In the genomic region with DNA sequence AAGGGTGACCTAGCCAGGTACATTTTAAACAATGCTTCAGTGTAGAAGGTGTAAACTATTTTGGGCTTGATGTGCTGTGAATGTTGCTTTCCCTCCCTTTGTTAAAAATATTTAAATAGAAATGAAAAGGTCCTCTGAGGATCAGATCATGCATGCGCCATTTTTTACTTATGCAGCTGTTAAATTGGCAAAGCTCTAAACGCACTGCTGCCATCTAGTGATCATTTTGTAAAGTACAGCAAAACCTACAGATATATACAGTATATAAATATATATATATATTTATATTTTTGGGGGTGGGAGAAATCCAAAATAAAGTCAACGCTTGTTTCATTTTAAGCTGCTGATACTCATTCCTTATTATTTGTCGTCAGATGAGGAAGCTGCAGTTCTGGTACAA, we compare ENCODE assay signal across 8 mouse cellular contexts.
DNase-seq lines count a peak whose midpoint lies in the region; ATAC-seq lines count a peak whose summit lies in the region.

No protein-coding gene starts in this region.

- ATAC-seq in erythroblast, adult 5-6 weeks (replicated peaks; ENCODE audit: low FRiP score, poor library complexity, severe bottlenecking): 0 out of 2 replicates have a peak, but pooled peaks have one; percentile 47
- peak; percentile 61 for ATAC-seq in neutrophil, adult 5-6 weeks (ENCODE audit: extremely low read depth, insufficient number of reproducible peaks, low FRiP score, poor library complexity, severe bottlenecking)

- intact Hi-C loops in gastrocnemius, postnatal 36 days (cut with DNase I): loop anchor here (2.0 to 5.0 kb wide), 2 partner anchors 73 to 110 kb away; no protein-coding TSS in a partner anchor

- peak; percentile 51 for DNase-seq in adrenal gland, postnatal 10 days
- no peak for DNase-seq in adrenal gland, postnatal 4 days (ENCODE audit: low spot score in 2 of 2)
- peak; percentile 66 for DNase-seq in layer of hippocampus, adult 11-12 months (ENCODE audit: low spot score)
- DNase-seq in layer of hippocampus, postnatal 36 days: no peak
- peak; percentile 69 for DNase-seq in MN1 (ENCODE audit: low spot score)
- no peak for DNase-seq in gastrocnemius, postnatal 36 days

Comparison
In these comparisons a context has a peak if more than half of its experiments do, and no peak if none do; other contexts are left out.
1. DNase-seq: peak in adrenal gland, postnatal 10 days (single experiment), layer of hippocampus, adult 11-12 months (single experiment) and MN1 (single experiment); none in adrenal gland, postnatal 4 days (0 of 2), layer of hippocampus, postnatal 36 days (0 of 2) and gastrocnemius, postnatal 36 days (0 of 2).